In the genomic region with DNA sequence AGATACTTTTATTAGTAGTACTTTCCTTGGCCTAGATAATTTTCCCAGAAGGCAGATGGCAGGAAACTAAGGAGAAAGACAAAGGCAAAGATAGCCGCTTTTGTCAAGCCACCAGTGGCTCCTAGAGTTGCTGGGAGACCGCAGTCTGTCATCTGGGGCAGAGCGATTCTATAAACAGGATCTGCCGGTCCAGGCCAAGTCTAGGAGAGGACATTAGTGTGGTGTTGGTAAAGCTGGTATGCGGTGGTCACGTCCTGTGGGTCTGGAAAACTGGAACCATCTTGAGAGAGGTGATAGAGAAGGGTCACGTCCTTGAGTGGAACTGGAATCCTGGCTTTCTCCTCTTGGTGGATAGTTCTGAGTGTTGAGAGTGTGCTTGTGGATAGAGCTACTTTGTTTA, we compare ENCODE assay signal across 12 mouse cellular contexts. TPM values are rescaled to one million over a fixed set of nuclear protein-coding genes. Genes with fewer than 3 reads are reported as not detected.
DNase-seq lines count a peak whose midpoint lies in the region; ATAC-seq and TF ChIP-seq lines count a peak whose summit lies in the region.
"Had no signal": no experiment of that assay in that cellular context is flagged by ENCODE, and none has a peak within 500 bp of the region (broad histone marks: within the 10 kb centered on the region; RNA-seq: fewer than 3 reads in every experiment).

No protein-coding gene starts in this region.

- no peak for ATAC-seq in hindbrain, postnatal 0 days
- no peak for ATAC-seq in intestine, embryonic 15.5 days
- ATAC-seq: Patski had no signal

- DNase-seq in heart, adult 18-20 months, result peak; percentile 56 to 59
- no peak for DNase-seq in heart, postnatal 14 days
- DNase-seq in heart, adult 9 months (ENCODE audit: low spot score in 2 of 2), result peak; percentile 44 to 51
- no peak for DNase-seq in hindbrain, postnatal 0 days (ENCODE audit: low spot score)
- DNase-seq in lung, postnatal 36 days, result peak; percentile 68
- no peak for DNase-seq in adrenal gland, postnatal 4 days (ENCODE audit: low spot score in 2 of 2)
- no peak for DNase-seq in cerebellum, adult 9-11 months
- DNase-seq: adrenal gland, postnatal 36 days; kidney, postnatal 10 days had no signal

- no peaks in the 10 kb centered on the region for H3K9me3 ChIP-seq in hindbrain, postnatal 0 days (ENCODE audit: low read length)
- H3K9me3 ChIP-seq in intestine, embryonic 15.5 days, result no peaks in the 10 kb centered on the region

- H3K9ac ChIP-seq in hindbrain, postnatal 0 days (replicated peaks; ENCODE audit: low read length), result no peak overlapping the region
- H3K9ac ChIP-seq in intestine, embryonic 15.5 days, result no peak overlapping the region

- intact Hi-C loops in heart, postnatal 14 days (cut with DNase I), result loop anchor here (5.0 kb wide), 2 partner anchors 103 to 143 kb away; no protein-coding TSS in a partner anchor

- peak overlapping the region; percentile 36 for H3K4me2 ChIP-seq in hindbrain, postnatal 0 days (ENCODE audit: low read depth, low read length)
- H3K4me2 ChIP-seq in intestine, embryonic 15.5 days (replicated peaks), result no peak overlapping the region

- H3K4me1 ChIP-seq in hindbrain, postnatal 0 days (ENCODE audit: insufficient read depth, low read length), result peaks cover 30% of the 10 kb centered on the region
- H3K4me1 ChIP-seq in intestine, embryonic 15.5 days (replicated peaks), result peaks cover 32% of the 10 kb centered on the region

- H3K27me3 ChIP-seq in hindbrain, postnatal 0 days (ENCODE audit: insufficient read depth, low read length), result no peaks in the 10 kb centered on the region
- H3K27me3 ChIP-seq in intestine, embryonic 15.5 days (replicated peaks), result no peaks in the 10 kb centered on the region

- 0 out of 2 replicates have a peak overlapping the region, but pooled peaks have one; percentile 32 for H3K27ac ChIP-seq in hindbrain, postnatal 0 days
- no peak overlapping the region for H3K27ac ChIP-seq in intestine, embryonic 15.5 days

- 36% methylated on average over 7 of the region's 7 CpGs for WGBS in hindbrain, postnatal 0 days
- 44% methylated on average over 7 of the region's 7 CpGs for WGBS in intestine, embryonic 15.5 days

- H3K4me3 ChIP-seq in hindbrain, postnatal 0 days (ENCODE audit: low read length), result no peak overlapping the region
- H3K4me3 ChIP-seq in intestine, embryonic 15.5 days (replicated peaks), result no peak overlapping the region
- H3K4me3 ChIP-seq: myocyte had no signal

- no peaks in the 10 kb centered on the region for H3K36me3 ChIP-seq in hindbrain, postnatal 0 days (ENCODE audit: insufficient read depth, low read length)
- H3K36me3 ChIP-seq in intestine, embryonic 15.5 days, result no peaks in the 10 kb centered on the region

- no peak for TF ChIP-seq CTCF in hindbrain, postnatal 0 days (IDR thresholded peaks at IDR 0.05; ENCODE audit: low read depth)

RNA-seq across cellular contexts. Expression of a gene that starts 3.2 kb away (rescaled TPM):
- 10 to 100 TPM; 61.3 to 70.5 TPM for total RNA-seq in heart, adult 18-20 months (2021)
- 10 to 100 TPM; 67.5 to 70.7 TPM for total RNA-seq in heart, postnatal 14 days (2021)
- total RNA-seq in hindbrain, postnatal 0 days (2014; rRNA removed), result 46.8 and 54.5 TPM in 2 replicates
- polyA plus RNA-seq in hindbrain, postnatal 0 days (2015; fragmentation: Nextera tagmentation; extraction: Ambion mirVana), result 21.9 and 22.3 TPM in 2 replicates
- 9.0 and 9.1 TPM in 2 replicates for polyA plus RNA-seq in intestine, embryonic 15.5 days (2015; fragmentation: Nextera tagmentation; extraction: Ambion mirVana)
- total RNA-seq in adrenal gland, postnatal 4 days (2021), result 10 to 100 TPM; 30.5 to 31.4 TPM

Comparison
In these comparisons a context has a peak if more than half of its experiments do, and no peak if none do; other contexts are left out.
1. DNase-seq: peak in heart, adult 18-20 months (2 of 2), heart, adult 9 months (2 of 2) and lung, postnatal 36 days (single experiment); none in heart, postnatal 14 days (0 of 2), hindbrain, postnatal 0 days (single experiment), adrenal gland, postnatal 4 days (0 of 2) and cerebellum, adult 9-11 months (single experiment).